Mouse (Mus musculus) duodenum, adult 2 months (tissue): ENCODE data around the gene Cwc22. TPM values are rescaled to one million over a fixed set of nuclear protein-coding genes. Genes with fewer than 3 reads are reported as not detected.

ENCODE experiments used
- polyA plus RNA-seq: library from polyadenylated mRNA; depleted of rRNA; stranded (reverse); fragments of >200 nt; gene quantifications from 2 replicates; pipeline ENCODE4 v1.2.3, GENCODE M21; 2012; ENCODE audit warnings: low replicate concordance; rRNA removed

Gene Cwc22
- polyA plus RNA-seq, result 0.29 and 0.53 TPM in 2 replicates

DNA sequence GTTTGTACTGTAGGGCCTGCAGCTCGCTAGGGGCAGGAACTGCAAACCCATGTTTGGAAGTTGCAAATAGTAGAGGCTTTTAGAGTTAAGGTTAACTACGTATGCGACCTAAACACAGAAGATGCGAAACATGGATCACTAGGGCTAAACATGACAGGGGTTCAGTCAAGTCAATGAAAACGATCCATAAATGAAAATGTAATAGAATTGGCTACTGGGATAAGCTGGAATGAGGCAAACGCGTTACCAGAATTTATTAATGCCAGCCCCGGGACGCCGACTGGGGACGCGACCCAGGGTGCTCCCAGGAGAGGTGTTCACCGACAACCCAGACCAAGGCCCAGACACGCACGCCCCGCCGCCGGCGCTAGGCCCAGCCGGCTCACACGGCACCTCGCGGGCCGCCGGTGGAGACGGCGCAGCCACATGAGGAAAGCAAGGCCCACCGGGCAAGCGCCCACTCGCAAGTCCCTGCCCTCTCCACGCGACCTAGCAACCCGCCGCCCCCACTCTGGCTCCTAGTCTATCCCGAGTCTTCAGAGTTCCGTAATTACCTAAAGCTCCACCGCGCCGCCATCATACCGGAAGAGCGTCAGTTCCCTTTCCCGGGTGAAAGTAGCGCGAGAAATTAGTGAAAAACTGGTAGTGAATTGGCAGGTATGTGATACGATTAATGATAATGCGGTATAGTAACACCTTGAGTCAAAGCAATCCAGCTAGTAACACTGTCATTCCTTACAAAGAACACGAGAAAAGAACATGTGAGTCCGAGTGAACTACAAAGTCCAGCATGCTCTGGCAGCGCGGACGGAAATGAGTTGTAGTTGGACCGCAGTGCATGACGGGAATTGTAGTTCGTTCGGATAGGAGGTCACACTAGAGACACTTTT, at the start of gene Cwc22:
Gene Cwc22 (minus strand): TSS at position 780 of the 890 bp plus-strand sequence.

Other genes with a start within 250 kb of the Cwc22 start
- 2.9 and 4.5 TPM in 2 replicates for gene Zfp385b, start 126.7 kb downstream of the Cwc22 start, polyA plus RNA-seq